Mouse (Mus musculus): ENCODE measurements around the gene Tmem170.

The Tmem170 gene

DNA sequence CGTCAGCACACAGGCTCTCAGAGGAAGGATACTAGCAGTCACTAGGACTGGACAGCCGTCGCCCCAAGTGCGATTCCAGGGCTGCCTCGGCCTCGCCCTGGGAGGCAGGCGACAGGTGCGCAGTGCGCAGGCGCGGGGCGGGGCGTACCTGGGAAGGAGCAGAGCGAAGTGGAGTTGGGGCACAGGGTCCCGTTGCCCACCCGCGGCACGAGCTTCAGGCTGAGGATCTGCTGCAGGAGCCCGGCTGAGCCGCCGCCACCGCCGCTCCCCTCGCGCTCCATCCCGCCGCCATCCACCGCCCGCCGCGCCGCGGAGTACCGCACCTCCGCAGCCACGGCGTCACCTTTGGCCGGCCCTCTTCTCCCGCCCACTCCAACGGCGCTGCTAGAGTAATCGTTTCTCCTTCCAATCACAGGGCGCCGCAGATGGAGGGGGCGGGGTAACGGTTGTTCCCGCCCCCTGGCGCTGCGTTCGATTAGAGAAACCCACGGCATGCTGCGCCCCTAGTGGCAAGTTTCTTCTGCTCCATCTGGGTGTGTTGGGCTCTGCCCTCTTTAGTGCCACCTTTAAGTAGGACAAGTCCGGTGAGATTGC, at the start of gene Tmem170:
Tmem170 (minus strand) TSS at position 396 of the 594 bp plus-strand sequence.
- ATAC-seq (ENCODE audit: insufficient number of reproducible peaks, low FRiP score, low TSS enrichment) = peak; percentile 95

DNA sequence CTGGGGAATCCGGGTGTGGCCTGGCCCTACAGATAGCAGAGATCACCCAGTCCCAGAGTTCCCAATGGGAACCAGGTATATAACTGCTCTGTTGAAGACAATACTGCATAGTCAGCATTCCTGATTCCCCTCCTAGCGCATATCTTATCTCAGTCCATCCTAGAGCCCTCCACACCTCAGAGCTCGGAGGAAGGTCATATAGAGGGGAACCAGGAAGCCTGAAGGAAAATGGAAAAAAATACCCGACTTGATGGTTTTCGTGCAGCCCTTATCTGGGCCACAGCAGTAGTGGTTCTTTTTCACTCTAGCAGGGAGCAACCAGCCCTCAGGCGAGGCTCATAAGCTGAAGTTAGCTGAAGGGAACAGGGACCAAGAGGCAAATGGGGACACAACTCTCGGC, 48.4 kb upstream of the Tmem170 start:
- no peak for ATAC-seq (ENCODE audit: insufficient number of reproducible peaks, low FRiP score, low TSS enrichment)

DNA sequence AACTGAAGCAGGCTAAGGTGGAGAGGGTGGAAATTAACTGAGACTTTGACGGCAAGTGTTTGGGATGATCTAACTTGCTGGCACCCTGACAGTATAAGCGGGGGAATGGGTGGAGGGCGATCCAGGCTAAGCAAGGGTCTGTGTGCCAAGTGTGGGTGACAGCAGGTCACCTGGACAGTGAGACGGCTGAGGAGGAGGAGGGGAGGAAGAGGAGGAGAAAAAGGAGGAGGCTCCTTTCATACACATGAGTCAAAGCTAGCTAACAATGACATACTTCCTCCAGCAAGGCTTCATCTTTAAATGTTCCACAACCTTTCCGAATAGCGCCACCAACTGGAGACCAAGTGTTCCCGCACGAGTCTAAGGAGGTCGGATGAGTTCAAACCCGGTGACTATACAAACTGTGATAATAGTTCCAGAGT, 46.8 kb upstream of the Tmem170 start:
- peak; percentile 91 for ATAC-seq (ENCODE audit: insufficient number of reproducible peaks, low FRiP score, low TSS enrichment)

DNA sequence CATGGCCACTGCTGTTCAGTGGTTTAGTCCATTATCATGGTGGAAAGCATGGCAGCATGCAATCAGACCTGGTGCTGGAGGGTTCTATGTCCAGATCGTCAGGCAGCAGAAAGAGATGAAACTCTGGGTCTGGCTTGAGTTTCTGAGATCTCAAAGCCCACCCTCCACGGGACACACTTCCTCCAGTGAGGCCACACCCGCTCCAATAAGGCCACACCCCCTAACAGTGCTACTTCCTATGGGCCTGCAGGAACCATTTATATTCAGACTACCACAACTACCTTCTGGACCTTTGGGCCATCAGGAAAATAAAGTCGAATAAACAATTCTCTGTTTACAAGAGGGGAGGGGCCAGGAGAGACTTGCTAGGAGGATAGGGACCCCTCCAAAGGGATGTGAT, 44.4 kb upstream of the Tmem170 start:
- no peak for ATAC-seq (ENCODE audit: insufficient number of reproducible peaks, low FRiP score, low TSS enrichment)

DNA sequence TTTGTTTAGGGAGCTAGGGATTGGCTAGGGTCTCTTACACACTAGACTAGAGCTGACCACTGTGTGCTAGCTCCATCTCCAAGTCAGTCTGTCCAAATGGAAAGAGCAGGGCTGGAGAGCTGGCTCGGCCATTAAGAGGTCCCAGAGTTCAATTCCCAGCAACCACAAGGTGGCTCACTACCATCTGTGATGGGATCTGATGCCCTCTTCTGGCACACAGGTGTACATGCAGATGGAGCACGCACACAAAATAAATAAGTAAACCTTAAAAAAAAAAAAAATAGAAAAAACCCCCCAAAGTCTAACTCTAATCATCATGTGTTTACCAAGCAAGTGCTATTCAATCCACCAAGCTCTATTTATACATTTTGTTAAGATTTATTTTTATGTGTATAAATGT, 43.1 kb upstream of the Tmem170 start:
- no peak for ATAC-seq (ENCODE audit: insufficient number of reproducible peaks, low FRiP score, low TSS enrichment)

DNA sequence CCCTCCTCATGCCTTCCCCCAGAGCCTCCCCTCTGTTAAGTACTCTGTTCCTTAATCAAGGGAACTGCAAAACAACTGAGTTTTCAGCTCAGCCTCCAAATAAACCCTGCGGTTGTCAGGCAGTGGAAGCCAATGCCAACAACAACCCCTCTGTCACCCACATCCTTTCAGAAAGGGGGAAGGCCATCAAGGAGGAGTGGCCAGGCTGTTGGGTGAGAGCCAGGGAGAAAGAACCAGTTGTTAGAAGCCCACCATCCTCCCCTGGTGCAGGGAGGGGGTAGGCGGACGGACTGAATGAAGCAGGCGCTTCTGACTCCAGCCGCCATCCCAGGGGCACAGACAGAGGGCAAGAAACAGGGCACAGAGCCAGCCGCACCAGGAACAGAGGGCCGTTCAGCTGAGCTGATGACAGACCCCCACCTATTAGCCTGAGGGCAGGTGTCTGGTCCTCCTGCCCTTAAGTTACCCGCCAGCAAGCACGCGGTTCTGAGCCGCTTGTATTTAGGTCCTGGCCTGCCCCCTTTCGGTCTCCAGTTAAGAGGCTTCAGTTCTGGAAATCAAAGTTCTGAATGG, 36.4 kb upstream of the Tmem170 start:
- ATAC-seq (ENCODE audit: insufficient number of reproducible peaks, low FRiP score, low TSS enrichment) = no peak

DNA sequence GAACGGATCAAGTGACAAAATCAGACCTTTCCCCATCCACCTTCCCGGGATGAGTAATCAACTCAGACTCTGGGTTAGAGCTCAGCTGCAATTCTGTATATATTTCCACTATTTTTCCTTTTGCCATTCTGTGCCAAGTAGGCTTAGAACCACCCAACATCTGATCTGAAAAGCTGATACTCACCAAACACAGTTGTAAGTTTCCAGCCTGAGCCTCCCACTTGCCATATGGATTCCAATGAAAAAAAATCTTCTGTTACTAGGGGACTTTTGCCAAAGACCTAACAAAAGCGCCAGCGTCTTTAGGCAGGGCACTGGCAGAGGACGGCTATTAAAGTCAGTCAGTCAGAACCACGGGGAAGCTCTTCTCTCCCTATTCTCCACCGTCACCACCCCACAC, 35.0 kb upstream of the Tmem170 start:
- no peak for ATAC-seq (ENCODE audit: insufficient number of reproducible peaks, low FRiP score, low TSS enrichment)

DNA sequence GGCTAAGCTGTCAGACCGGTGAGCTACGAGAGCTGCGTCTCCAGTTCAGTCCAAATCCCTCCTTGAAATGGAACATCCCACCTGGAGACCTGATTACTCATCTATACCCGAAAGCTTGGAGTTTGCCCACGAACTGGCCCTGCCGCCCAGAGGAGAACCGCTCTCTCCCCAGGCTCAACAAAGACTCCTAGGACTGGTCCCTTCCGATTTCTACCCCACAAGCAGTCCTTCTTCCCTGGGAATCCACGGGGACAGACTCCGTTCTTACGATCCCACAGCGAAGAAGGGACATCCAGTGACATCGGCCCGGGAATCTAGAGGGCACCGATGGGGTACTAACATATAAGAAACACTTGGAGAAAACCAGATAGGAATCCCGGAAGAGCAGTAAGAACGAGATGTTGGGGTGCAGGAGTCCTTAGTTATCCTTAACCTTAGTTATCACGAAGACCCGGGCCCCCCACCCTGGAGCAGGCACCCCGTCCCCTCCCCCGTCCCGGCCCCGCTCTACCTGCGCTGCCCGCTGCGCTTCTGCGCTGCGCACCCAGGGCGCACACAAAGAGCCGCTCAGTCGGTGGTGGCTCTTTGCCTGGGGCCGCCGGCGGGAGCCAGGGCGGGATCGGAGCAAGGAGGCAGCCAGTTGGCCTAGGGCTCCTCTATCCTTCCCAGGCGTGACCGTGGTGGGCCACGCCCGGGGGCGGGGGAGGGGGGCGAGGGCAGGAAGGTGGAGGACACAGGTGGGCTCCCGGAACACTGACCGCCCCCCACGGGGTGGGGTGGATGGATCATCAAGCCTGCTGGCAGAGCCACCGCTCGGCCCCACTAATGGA, 33.3 kb upstream of the Tmem170 start, which contains the start of gene Chst5:
Chst5 (minus strand) TSS at position 827 of the 830 bp plus-strand sequence.
- peak; percentile 57; the same call in 1 of the 2 replicates for ATAC-seq (ENCODE audit: insufficient number of reproducible peaks, low FRiP score, low TSS enrichment)

DNA sequence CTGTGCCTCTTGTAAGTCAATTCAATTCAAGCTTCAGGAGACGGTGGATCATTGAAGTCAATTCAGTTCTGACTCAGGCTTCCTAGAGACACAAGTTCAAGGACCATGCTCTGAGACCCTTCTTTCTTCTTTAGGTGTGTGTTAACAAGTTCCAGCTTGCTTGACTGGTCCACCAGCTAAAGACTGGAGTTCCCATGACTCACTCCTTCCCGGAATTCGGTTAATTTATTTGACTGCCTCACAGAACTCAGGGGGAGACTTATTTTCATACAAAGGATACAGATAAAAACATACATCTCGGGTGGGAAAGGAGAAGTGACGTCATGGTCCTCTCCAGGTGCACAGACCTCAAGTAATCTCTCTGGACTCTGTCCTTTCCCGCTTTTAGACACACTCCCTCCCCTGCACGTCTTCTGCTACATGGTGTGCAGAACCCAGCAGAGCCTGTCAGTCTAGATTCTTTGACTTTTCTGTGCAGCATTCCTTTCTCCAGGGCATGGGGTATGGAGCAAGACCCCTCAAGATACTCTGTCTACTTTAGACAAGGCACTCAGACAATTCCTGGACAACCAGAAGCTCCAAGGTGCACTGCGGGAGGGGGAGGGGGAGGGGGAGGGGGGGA, 29.1 kb upstream of the Tmem170 start:
- no peak for ATAC-seq (ENCODE audit: insufficient number of reproducible peaks, low FRiP score, low TSS enrichment)

DNA sequence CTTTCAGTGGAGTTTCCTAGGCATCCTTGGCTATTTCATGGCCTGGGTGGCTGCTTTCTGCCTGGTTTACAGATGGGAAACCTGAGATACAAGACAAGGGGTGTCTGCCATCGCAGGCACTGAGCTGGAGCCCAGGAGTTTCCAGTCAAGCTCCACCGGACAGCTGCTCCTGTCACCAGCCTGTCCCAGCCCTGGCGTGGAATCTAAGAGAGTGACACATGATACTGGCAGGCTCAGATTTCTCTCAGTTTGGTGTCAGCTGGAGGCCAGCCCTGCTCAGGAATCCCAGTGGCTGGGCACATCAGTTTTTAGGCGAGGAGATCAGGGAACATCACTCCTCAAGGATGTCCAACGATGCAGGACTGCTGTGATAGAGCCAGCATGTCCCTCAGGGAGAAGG, 25.5 kb upstream of the Tmem170 start:
- ATAC-seq (ENCODE audit: insufficient number of reproducible peaks, low FRiP score, low TSS enrichment) = no peak

DNA sequence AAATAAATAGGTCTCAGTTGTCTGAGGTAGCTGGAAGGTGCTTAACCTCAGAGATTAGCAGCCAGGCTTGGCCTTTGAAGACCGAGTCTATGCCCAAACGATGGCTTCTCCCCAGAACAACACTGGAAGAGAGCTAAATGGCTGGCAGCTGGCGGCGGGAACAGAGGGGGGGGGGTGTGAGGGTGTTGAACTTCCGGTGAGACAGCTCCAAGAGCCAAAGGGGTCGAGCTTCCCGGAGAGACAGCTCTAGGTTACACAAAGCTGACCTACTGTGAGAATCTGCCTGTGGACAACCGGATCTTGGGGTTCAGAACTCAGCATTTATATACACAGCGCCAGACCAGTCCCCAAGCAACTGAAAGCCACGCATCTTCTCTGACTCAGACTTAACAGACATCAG, 22.0 kb upstream of the Tmem170 start:
- ATAC-seq (ENCODE audit: insufficient number of reproducible peaks, low FRiP score, low TSS enrichment) = no peak

DNA sequence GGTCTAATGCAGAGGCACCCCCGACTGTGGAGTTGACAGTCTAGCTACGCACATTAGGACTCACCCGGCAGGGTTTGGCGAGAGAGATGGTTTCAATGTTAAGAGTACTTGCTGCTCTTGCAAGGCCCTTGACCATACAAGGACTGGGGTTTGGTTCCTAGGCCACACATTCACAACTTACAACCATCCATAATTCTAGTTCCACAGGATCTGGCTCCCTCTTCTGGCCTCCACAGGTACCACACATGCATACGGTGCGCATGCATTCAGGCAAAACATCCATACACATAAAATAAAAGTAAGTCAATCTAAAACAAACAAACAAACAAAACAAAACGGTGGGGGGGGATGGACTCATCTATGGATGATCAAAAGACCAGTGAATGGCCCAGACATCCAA, 18.4 kb upstream of the Tmem170 start:
- ATAC-seq (ENCODE audit: insufficient number of reproducible peaks, low FRiP score, low TSS enrichment) = no peak

DNA sequence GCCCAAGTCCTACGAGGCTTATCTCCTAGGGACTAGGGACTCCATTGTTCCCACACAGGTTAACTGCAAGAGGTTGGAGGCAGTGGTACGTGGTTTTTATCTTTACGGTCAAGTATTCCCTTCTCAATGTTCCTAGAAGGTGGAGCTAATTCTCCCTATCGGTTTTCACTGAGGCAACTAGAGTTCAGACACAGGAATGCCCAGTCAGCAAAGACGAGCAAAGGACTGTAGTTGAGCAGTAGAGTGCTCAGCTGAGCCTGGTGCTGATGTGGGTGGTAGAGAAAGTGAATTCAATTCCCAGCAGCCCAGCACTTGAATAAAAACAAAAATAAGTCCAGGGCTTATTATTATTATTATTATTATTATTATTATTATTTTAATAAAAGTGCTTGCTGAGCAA, 16.1 kb upstream of the Tmem170 start:
- no peak for ATAC-seq (ENCODE audit: insufficient number of reproducible peaks, low FRiP score, low TSS enrichment)

DNA sequence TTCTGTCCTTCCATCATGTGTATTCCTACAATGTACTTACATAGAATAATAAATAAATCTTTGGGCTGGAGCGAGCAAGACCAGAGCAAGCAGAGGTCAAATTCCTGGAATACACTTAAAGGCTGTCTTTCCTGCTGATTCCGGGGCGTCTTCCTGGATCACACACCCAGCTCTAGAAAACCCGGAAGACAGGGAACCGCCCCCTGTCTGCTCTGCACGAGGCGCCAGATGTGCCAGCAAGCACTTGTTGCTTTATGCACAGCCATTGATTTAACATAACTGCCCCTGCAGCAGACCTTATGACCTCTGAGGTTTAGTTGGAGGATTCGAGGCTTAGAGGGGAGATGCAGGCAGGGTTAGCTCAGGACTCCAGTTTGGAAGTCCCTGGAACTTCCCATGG, 15.4 kb upstream of the Tmem170 start:
- ATAC-seq (ENCODE audit: insufficient number of reproducible peaks, low FRiP score, low TSS enrichment) = no peak

DNA sequence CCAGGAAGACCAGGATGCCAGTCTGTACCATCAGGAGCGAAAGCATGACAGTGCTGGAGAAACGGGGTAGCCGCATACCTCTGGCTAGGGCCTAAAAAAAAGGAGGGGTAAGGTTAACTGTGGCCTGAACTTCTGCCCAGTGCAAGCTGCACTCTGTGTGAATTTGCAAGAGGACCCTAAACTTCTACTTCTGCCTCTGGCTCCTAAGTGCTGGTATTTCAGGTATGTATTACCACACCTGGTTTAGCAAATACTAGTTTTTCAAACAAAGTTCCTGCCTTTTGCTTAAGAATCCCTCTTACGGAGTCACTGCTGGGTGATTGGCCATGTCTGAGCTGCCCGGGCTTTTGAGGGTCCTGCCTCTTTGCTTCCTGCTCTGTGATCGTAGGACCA, 14.4 kb upstream of the Tmem170 start:
- no peak for ATAC-seq (ENCODE audit: insufficient number of reproducible peaks, low FRiP score, low TSS enrichment)

DNA sequence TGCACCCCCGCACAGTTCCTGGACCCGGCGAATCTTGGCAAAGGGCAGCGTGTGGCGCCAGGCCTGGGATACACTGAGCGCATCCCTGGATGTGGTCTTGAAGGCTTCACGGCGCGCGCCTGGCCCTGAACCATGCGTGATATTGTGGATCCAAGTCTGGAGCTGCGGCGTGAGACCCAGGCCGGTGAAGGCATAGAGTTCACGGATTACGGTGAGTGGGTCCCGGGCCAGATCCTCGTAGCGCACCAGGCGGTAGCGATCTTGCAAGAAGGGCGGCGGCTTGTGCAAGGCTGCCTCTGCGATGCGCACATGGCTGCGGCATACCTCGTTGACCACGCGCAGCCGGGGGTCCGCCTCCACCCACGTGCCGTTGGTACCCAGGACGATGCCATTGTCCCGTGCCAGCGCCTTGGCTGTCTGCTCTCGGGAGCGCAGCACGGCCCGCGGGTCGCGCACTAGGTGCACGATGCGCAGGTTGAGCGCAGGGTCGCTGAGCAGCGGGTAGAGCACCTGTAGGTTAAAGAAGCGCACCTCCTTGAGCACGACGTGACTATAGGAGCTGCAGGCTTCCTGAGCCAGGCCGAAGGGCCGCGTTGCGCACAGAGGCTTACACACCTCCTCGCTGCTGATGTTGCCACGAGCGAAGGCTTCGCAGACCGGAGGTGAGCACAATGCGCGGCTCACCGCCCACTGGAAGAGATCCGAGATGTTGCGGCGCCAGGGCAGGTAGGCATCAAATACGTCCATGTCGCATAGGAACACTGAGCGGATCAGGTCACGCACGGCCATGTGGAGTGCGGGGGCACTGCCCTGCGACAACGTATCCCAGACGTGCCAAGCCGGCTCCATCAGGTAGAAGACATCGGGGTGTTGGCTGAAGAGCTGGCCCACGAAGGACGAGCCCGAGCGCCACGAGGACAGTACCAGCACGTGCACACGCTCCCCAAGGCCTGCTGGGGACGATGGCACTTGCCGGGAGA, 13.7 kb upstream of the Tmem170 start:
- ATAC-seq (ENCODE audit: insufficient number of reproducible peaks, low FRiP score, low TSS enrichment) = peak; percentile 70; the same call in 1 of the 2 replicates

DNA sequence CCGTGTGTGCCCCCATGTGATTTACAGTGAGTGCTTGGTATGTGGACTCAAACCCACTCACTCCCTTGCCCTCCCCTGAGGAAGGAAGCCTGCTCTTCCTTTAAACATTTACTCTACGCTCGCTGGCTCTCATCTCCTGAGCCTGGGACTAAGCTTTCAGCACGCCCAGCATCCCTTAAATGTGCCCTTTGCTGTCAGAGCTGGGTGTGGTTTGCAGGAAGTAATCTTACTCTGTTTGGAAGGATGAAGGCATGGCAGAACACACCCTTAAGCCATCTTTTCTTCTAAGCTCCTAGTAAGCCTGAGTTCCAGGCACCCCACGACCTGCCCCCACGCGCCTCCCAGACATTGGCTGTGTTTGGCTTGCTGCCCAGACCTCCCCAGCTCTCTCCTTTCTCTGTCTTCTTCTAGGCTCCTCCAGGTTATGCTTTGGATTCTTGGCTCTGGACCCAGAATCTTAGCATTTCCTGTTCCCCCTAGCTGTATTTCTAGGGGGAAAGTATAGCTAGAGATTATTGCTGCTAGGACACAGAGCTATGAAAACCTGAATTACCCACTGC, 11.6 kb upstream of the Tmem170 start:
- ATAC-seq (ENCODE audit: insufficient number of reproducible peaks, low FRiP score, low TSS enrichment) = no peak

DNA sequence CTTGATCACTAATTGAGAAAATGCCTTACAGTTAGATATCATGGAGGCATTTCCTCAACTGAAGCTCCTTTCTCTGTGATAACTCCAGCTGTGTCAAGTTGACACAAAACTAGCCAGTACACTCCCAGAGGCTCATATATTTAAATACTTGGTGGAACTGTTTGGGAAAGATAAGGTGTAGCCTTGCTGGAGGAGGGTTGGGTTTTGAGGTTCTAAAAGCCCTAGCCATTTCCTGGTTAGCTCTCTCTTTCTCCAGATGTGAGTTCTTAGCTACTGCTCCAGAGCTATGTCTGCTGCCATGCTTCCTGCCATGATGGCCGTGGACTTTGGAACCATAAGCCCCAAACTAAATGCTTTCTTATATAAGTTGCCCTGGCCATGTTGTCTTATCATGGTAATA, 10.9 kb upstream of the Tmem170 start:
- ATAC-seq (ENCODE audit: insufficient number of reproducible peaks, low FRiP score, low TSS enrichment) = no peak

DNA sequence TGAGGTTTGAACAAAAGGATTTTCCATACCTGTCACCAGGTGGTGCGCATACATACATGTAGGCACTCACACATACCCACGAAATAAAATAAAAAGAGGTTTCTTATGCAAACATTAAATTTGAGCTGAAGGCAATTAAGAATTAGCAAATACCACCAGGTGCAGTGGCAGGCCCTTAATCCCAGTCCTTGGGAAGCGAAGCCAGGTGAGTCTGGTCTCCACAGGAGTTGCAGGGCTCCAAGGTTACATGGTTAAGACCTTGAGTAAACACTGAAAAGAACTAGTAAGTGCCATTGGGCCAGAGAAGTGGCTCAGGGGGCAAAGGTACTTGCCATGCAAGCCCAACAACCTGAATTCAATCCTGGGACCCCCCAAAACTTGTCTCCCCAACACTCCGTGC, 7.1 kb upstream of the Tmem170 start:
- ATAC-seq (ENCODE audit: insufficient number of reproducible peaks, low FRiP score, low TSS enrichment) = no peak

DNA sequence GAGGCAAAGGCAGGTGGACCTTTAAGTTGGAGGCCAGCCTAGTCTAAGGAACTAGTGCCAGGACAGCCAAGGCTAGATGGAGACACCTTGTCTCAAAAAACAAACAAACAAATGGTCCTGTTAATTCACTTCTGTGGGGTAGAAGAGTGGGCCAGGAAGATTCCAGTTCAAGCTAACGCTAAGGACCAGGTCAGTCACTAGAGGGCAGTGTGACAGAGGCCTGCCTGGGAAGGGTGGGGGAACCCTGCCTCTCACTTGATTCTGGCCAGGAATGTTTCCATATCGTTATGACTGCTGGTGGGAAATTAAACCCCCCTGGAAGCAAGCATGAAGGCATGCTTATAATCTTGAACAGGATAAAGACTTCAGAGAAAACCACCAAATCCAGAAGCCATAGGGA, 5.0 kb upstream of the Tmem170 start:
- peak; percentile 75; the same call in 1 of the 2 replicates for ATAC-seq (ENCODE audit: insufficient number of reproducible peaks, low FRiP score, low TSS enrichment)

Measured in cerebellum, adult (tissue).